Mouse (Mus musculus) CD4-positive naive resting alpha-beta T cell, adult 76 days (primary cell): Measurements from ENCODE around the gene Hcfc2. TPM values are rescaled to one million over a fixed set of nuclear protein-coding genes. Genes with fewer than 3 reads are reported as not detected.

Experiments used
- total RNA-seq: library from RNA; stranded (reverse); gene quantifications from one replicate; pipeline ENCODE4 v1.2.4, GENCODE M21; 2023

Gene Hcfc2
- 24.7 TPM for total RNA-seq

GRCm38 (mm10) chr10:82695956-82696355, at the start of gene Hcfc2:
Gene Hcfc2, plus strand, starts transcription at chr10:82696160.

DNA sequence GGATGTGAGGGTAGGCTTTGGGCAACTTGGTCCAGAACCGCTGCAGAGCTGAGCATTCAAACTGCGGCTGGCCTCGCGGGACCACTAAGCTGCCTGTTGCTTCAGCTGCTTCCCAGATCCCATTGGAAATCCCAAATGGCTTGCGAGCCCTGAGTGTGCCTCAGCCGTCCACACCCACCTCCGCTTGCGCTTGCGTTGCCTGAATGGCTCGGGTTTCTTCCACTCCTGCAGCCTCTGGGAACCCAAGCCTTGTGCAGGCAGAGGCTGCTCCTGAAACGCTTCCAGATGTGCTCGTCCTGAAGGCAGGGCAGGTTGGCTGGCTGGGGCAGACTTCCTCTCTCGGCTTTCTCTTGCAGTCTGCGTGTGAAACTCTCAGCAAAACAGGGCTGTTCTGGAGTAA, 5.5 kb upstream of the Hcfc2 start, which contains the start of gene Glt8d2:
Glt8d2 (minus strand) TSS at position 157 of the 400 bp plus-strand sequence.

DNA sequence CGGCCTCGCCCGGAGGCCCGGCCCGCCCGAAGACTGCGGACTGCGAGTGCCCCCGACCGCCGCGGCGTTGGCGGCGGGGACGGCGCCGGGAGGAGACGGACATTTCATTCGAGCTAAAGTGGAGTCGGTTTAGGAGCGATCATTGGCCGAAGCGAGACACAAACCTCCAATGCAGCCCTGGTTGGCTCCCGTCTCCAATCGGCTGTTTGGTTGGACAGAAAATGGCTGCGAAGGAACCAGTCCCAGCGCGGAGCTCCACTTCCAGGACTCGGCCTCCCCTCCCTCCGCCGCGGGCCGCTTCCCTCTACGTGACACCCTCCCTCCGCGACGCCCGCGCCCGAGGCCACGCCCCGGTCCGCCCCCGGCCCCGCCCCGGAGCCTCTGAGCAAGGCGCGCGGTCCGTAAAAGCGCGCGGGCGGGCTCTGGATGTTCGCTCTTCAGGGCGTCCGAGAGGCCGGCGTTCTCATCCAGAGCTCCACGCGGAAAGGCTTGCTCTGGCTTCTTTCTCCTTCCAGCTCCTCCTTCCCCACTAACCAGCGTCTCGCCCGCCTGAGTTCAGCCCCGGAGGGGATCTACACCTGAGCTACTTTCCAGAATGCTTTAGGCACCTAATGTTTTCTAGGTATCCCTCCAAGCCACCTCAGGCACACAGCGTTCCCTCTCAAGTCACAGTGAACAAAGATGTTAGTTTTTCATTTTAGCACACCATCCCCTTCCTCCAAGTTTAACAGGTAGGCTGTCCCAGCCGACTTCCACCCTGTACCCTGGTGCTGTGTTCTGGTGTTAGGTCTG, 68.1 kb downstream of the Hcfc2 start, which contains the start of gene Nfyb:
Nfyb (minus strand) TSS at position 305 of the 792 bp plus-strand sequence.

Other genes with a start within 250 kb of the Hcfc2 start
- not detected for gene Gm1553, start 203.5 kb upstream of the Hcfc2 start, total RNA-seq
- gene 1190007I07Rik, start 72.9 kb upstream of the Hcfc2 start, total RNA-seq: 12.2 TPM
- 139 TPM for gene Tdg, start 66.3 kb upstream of the Hcfc2 start, total RNA-seq
- gene Glt8d2, start 5.5 kb upstream of the Hcfc2 start, total RNA-seq: 0.91 TPM
- 36.7 TPM for gene Nfyb, start 68.0 kb downstream of the Hcfc2 start, total RNA-seq
- gene Txnrd1, start 137.8 kb downstream of the Hcfc2 start, total RNA-seq: 39.0 TPM
- gene Eid3, start 170.5 kb downstream of the Hcfc2 start, total RNA-seq: 6.4 TPM